Mouse (Mus musculus): ENCODE measurements around the gene Pfn5. TPM values are rescaled to one million over a fixed set of nuclear protein-coding genes. Genes with fewer than 3 reads are reported as not detected.
"Not testable (repeated sequence)": the region's sequence is repeated elsewhere in the genome, so short reads cannot be mapped to it uniquely, and the experiment has no call there.

Gene Pfn5
- total RNA-seq (2021): not detected

- no peak for DNase-seq
- intact Hi-C loops (cut with DNase I): no loop called here
Measured at GRCm38 (mm10) chrX:95557887-95558286, at the start of gene Pfn5, which contains the start of gene Asb12. Gene Pfn5 (plus strand): TSS chrX:95558104. Gene Asb12 (minus strand): TSS chrX:95557987.

- no peak for DNase-seq
- intact Hi-C loops (cut with DNase I): no loop called here
Measured at GRCm38 (mm10) chrX:95523883-95524282, 34.0 kb upstream of the Pfn5 start.

- intact Hi-C loops (cut with DNase I): no loop called here
- DNase-seq: no peak
Measured at GRCm38 (mm10) chrX:95525166-95525565, 32.7 kb upstream of the Pfn5 start.

GRCm38 (mm10) chrX:95535493-95535892 is 22.4 kb upstream of the Pfn5 start:
- intact Hi-C loops (cut with DNase I): not testable (repeated sequence)

GRCm38 (mm10) chrX:95554321-95554720 is 3.6 kb upstream of the Pfn5 start:
- no peak for DNase-seq
- intact Hi-C loops (cut with DNase I): no loop called here

More at GRCm38 (mm10) chrX:95535493-95535892, 22.4 kb upstream of the Pfn5 start:
- DNase-seq: not testable (repeated sequence)

- no peak for DNase-seq
- intact Hi-C loops (cut with DNase I): no loop called here
Measured at GRCm38 (mm10) chrX:95600609-95601008, 42.7 kb downstream of the Pfn5 start.

Other genes starting within 250 kb of the Pfn5 start
- 1 to 10 TPM; 6.4 to 9.0 TPM for gene Amer1, start 113.2 kb upstream of the Pfn5 start, total RNA-seq (2021)
- gene Asb12, start 117 bp upstream of the Pfn5 start, total RNA-seq (2021): 10 to 100 TPM in 1 of 2 experiments, 1 to 10 TPM in 1; 7.3 to 10.5 TPM
- 1 to 10 TPM; 2.4 to 3.4 TPM for gene Zc4h2, start 100.4 kb downstream of the Pfn5 start, total RNA-seq (2021)
- 1 to 10 TPM; 1.5 to 1.6 TPM for gene Zc3h12b, start 153.6 kb downstream of the Pfn5 start, total RNA-seq (2021)